Mouse (Mus musculus) gastrocnemius, postnatal 14 days (tissue): ENCODE results near the gene Hist1h3f. TPM values are rescaled to one million over a fixed set of nuclear protein-coding genes. Genes with fewer than 3 reads are reported as not detected.
"Not testable (repeated sequence)": the region's sequence is repeated elsewhere in the genome, so short reads cannot be mapped to it uniquely, and the experiment has no call there.

Experiments used
- DNase-seq: peaks from one replicate; pipeline ENCODE4 v3.0.0; 2021; ENCODE audit warnings: mixed read lengths
- intact Hi-C: fragments of 180-260 bp; cut with DNase I; formaldehyde crosslinking; loops from one replicate; pipeline ENCODE4 v1.15.1; 2025; ENCODE audit warnings: low total_unique reads
- total RNA-seq, 2 experiments: library from RNA; stranded (reverse); gene quantifications; 2 replicates each; pipeline ENCODE4 v1.2.3; 2021

Gene Hist1h3f
- total RNA-seq, 2 experiments from 2014 or later, result 24.2 to 25.2 TPM

- DNase-seq, result no peak
- intact Hi-C loops, result no loop called here
These were observed 31.5 kb downstream of the Hist1h3f start, which contains the start of gene Hist1h3d for GRCm38 (mm10) chr13:23575271-23575851. Gene Hist1h3d, plus strand, starts transcription at chr13:23575763.

GRCm38 (mm10) chr13:23575864-23576313 lies 32.0 kb downstream of the Hist1h3f start:
- DNase-seq, intact Hi-C loops: not testable (repeated sequence)

GRCm38 (mm10) chr13:23576351-23576881 lies 32.6 kb downstream of the Hist1h3f start:
- DNase-seq, result no peak
- intact Hi-C loops, result no loop called here

- intact Hi-C loops, result no loop called here
- DNase-seq, result no peak
These were observed 33.2 kb downstream of the Hist1h3f start for GRCm38 (mm10) chr13:23576906-23577639.

GRCm38 (mm10) chr13:23577835-23578234 lies 34.0 kb downstream of the Hist1h3f start:
- intact Hi-C loops, result no loop called here

GRCm38 (mm10) chr13:23581408-23582218 lies 37.8 kb downstream of the Hist1h3f start, which contains the start of gene Hist1h4d:
Gene Hist1h4d, plus strand, starts transcription at chr13:23581598.
- DNase-seq, result peak; percentile 87
- intact Hi-C loops, result no loop called here

More at GRCm38 (mm10) chr13:23577835-23578234, 34.0 kb downstream of the Hist1h3f start:
- DNase-seq, result no peak

- no peak for DNase-seq
- intact Hi-C loops, result no loop called here
These were observed 38.6 kb downstream of the Hist1h3f start for GRCm38 (mm10) chr13:23582219-23583056.

GRCm38 (mm10) chr13:23583387-23584068 lies 39.7 kb downstream of the Hist1h3f start:
- intact Hi-C loops, result no loop called here
- DNase-seq, result no peak

- intact Hi-C loops, result no loop called here
- DNase-seq, result no peak
These were observed 40.5 kb downstream of the Hist1h3f start for GRCm38 (mm10) chr13:23584331-23584730.

GRCm38 (mm10) chr13:23585029-23585441 lies 41.2 kb downstream of the Hist1h3f start:
- peak; percentile 71 for DNase-seq
- intact Hi-C loops, result no loop called here

- intact Hi-C loops, result not testable (repeated sequence)
These were observed 41.7 kb downstream of the Hist1h3f start for GRCm38 (mm10) chr13:23585442-23586098.

GRCm38 (mm10) chr13:23586099-23586939 lies 42.5 kb downstream of the Hist1h3f start:
- intact Hi-C loops, result no loop called here
- no peak for DNase-seq

More at GRCm38 (mm10) chr13:23585442-23586098, 41.7 kb downstream of the Hist1h3f start:
- DNase-seq, result peak; percentile 46

- DNase-seq, result no peak
- intact Hi-C loops, result no loop called here
These were observed 43.0 kb downstream of the Hist1h3f start for GRCm38 (mm10) chr13:23586940-23587225.

GRCm38 (mm10) chr13:23591206-23591605 lies 47.4 kb downstream of the Hist1h3f start:
- no peak for DNase-seq
- intact Hi-C loops, result loop anchor here (10.0 kb wide), 1 partner anchor 166 kb away; the partner anchor contains the start of gene Abt1

GRCm38 (mm10) chr13:23591886-23592285 lies 48.0 kb downstream of the Hist1h3f start:
- not testable (repeated sequence) for DNase-seq
- intact Hi-C loops, result loop anchor here (10.0 kb wide), 1 partner anchor 167 kb away; the partner anchor contains the start of gene Abt1

- DNase-seq, result no peak
- intact Hi-C loops, result loop anchor here (10.0 kb wide), 1 partner anchor 168 kb away; the partner anchor contains the start of gene Abt1
These were observed 48.8 kb downstream of the Hist1h3f start for GRCm38 (mm10) chr13:23592614-23593013.
